Comparison of ENCODE assay signal across 25 mouse cellular contexts in genomic region chr5:63545482-63545881, GRCm38 (mm10).
DNase-seq lines count a peak whose midpoint lies in the region; ATAC-seq and TF ChIP-seq lines count a peak whose summit lies in the region.
"Had no signal": no experiment of that assay in that cellular context is flagged by ENCODE, and none has a peak within 500 bp of the region (broad histone marks: within the 10 kb centered on the region; RNA-seq: fewer than 3 reads in every experiment).

No protein-coding gene starts in this region.

- ATAC-seq in frontal cortex, adult (ENCODE audit: low TSS enrichment) = peak; percentile 50; the same call in 1 of the 2 replicates
- ATAC-seq in forebrain, embryonic 14.5 days = no peak
- ATAC-seq: activated CD4-positive, CD25-positive, alpha-beta regulatory T cell, adult 4 months; CD4-positive, CD25-positive, alpha-beta regulatory T cell, adult 4 months; forebrain, embryonic 15.5 days; forebrain, postnatal 0 days had no signal

- H3K27ac ChIP-seq in CH12.LX (ENCODE audit: insufficient read depth, low read depth) = no peak overlapping the region
- no peak overlapping the region for H3K27ac ChIP-seq in forebrain, embryonic 14.5 days (ENCODE audit: low read depth, low read length)
- H3K27ac ChIP-seq: embryonic facial prominence, embryonic 13.5 days; embryonic facial prominence, embryonic 15.5 days; forebrain, embryonic 10.5 days; forebrain, embryonic 12.5 days; forebrain, embryonic 15.5 days had no signal

- no peaks in the 10 kb centered on the region for H3K9me3 ChIP-seq in CH12.LX (replicated peaks; ENCODE audit: low read length)
- H3K9me3 ChIP-seq in forebrain, embryonic 14.5 days (replicated peaks; ENCODE audit: control insufficient read depth, low read length) = no peaks in the 10 kb centered on the region
- H3K9me3 ChIP-seq: embryonic facial prominence, embryonic 13.5 days; embryonic facial prominence, embryonic 15.5 days; forebrain, embryonic 10.5 days; forebrain, embryonic 12.5 days; forebrain, embryonic 15.5 days had no signal

- 0 out of 4 replicates have a peak, but pooled peaks of 1 of the 2 experiments have one; percentile 26 for TF ChIP-seq CTCF in CH12.LX (conservative IDR thresholded peaks at IDR 0.05 in 1 of 2, IDR thresholded peaks at IDR 0.05 in 1 of 2; ENCODE audit: low read depth in 2 of 2, low read length in 2 of 2)

- dilution Hi-C loops in CH12.LX (cut with MboI; ENCODE audit: extremely low pct_ligation_motif_present, extremely low pct_unique_long_range_greater_than_20kb, low sequenced_read_pairs) = no loop called here

- TF ChIP-seq EP300 in CH12.LX (IDR thresholded peaks at IDR 0.05; ENCODE audit: low read length) = peak; percentile 77

- TF ChIP-seq POLR2A in CH12.LX (IDR thresholded peaks at IDR 0.05; ENCODE audit: low read depth, low read length) = no peak

- 96% methylated on average over 2 of the region's 2 CpGs for WGBS in forebrain, embryonic 14.5 days

- no peak; the same call in 1 of the 2 replicates for TF ChIP-seq RAD21 in CH12.LX (IDR thresholded peaks at IDR 0.05; ENCODE audit: low read depth, low read length)

- H3K9ac ChIP-seq in CH12.LX (ENCODE audit: insufficient read depth, low read depth) = no peak overlapping the region
- H3K9ac ChIP-seq in forebrain, embryonic 14.5 days (ENCODE audit: low read length) = no peak overlapping the region
- H3K9ac ChIP-seq: embryonic facial prominence, embryonic 13.5 days; embryonic facial prominence, embryonic 15.5 days; forebrain, embryonic 12.5 days; forebrain, embryonic 15.5 days; forebrain, postnatal 0 days had no signal

- in situ Hi-C loops in CH12.LX (cut with MboI; ENCODE audit: low pct_ligation_motif_present, low pct_unique_long_range_greater_than_20kb, low sequenced_read_pairs) = no loop called here

- no peaks in the 10 kb centered on the region for H3K27me3 ChIP-seq in CH12.LX (replicated peaks)
- H3K27me3 ChIP-seq in forebrain, embryonic 14.5 days (replicated peaks; ENCODE audit: control insufficient read depth, insufficient read depth, low read length) = no peaks in the 10 kb centered on the region
- H3K27me3 ChIP-seq: embryonic facial prominence, embryonic 13.5 days; embryonic facial prominence, embryonic 15.5 days; forebrain, embryonic 12.5 days; forebrain, embryonic 15.5 days had no signal

- H3K4me2 ChIP-seq in CH12.LX (ENCODE audit: insufficient read depth, low read depth, poor library complexity, severe bottlenecking) = no peak overlapping the region
- no peak overlapping the region for H3K4me2 ChIP-seq in forebrain, embryonic 14.5 days (ENCODE audit: low read length)
- H3K4me2 ChIP-seq: embryonic facial prominence, embryonic 13.5 days; embryonic facial prominence, embryonic 15.5 days; forebrain, embryonic 12.5 days; forebrain, embryonic 15.5 days had no signal

- H3K4me1 ChIP-seq in CH12.LX (ENCODE audit: control insufficient read depth in 1 of 2, insufficient read depth in 2 of 2) = peaks cover 0 to 10% of the 10 kb centered on the region in 2 experiments; a peak in 2 of 4 replicates
- no peaks in the 10 kb centered on the region for H3K4me1 ChIP-seq in forebrain, embryonic 14.5 days (ENCODE audit: control insufficient read depth, insufficient read depth, low read length)
- H3K4me1 ChIP-seq: embryonic facial prominence, embryonic 13.5 days; embryonic facial prominence, embryonic 15.5 days; forebrain, embryonic 10.5 days; forebrain, embryonic 12.5 days; forebrain, embryonic 15.5 days had no signal

- H3K79me2 ChIP-seq in CH12.LX (replicated peaks; ENCODE audit: control insufficient read depth, extremely low read depth, insufficient read depth, poor library complexity, severe bottlenecking) = no peaks in the 10 kb centered on the region

- DNase-seq in frontal cortex, adult 2 months (ENCODE audit: extremely low spot score in 1 of 2, low spot score in 1 of 2) = no peak
- peak; percentile 90 for DNase-seq in CH12.LX (ENCODE audit: extremely low read depth)
- peak; percentile 26 for DNase-seq in brain, adult 2 months (ENCODE audit: low read depth, low spot score)
- DNase-seq in forebrain, embryonic 14.5 days (ENCODE audit: low spot score) = no peak
- DNase-seq in ovary, adult 18-20 months (ENCODE audit: low spot score) = no peak
- DNase-seq: adrenal gland, adult 8-10 months; adrenal gland, postnatal 14 days; adrenal gland, postnatal 36 days; cerebellum, adult 11 months; cerebellum, adult 18-20 months; cerebellum, adult 8-10 months; cerebellum, adult 9-11 months; cerebellum, postnatal 14 days; cerebellum, postnatal 36 days; embryo, embryonic 11 days; forebrain, postnatal 0 days had no signal

- no peaks in the 10 kb centered on the region for H3K36me3 ChIP-seq in CH12.LX (replicated peaks in 1 of 2; ENCODE audit: control insufficient read depth in 1 of 2, insufficient read depth in 1 of 2, low read length in 1 of 2)
- H3K36me3 ChIP-seq in forebrain, embryonic 14.5 days (ENCODE audit: control insufficient read depth, insufficient read depth, low read length) = no peaks in the 10 kb centered on the region
- H3K36me3 ChIP-seq: embryonic facial prominence, embryonic 13.5 days; embryonic facial prominence, embryonic 15.5 days; forebrain, embryonic 10.5 days; forebrain, embryonic 12.5 days; forebrain, embryonic 15.5 days had no signal

- H3K4me3 ChIP-seq in CH12.LX (replicated peaks in 1 of 3; ENCODE audit: low read depth in 2 of 3, low read length in 2 of 3, poor library complexity in 1 of 3) = no peak overlapping the region
- H3K4me3 ChIP-seq in forebrain, embryonic 14.5 days (ENCODE audit: low read depth, low read length) = no peak overlapping the region
- H3K4me3 ChIP-seq: embryonic facial prominence, embryonic 13.5 days; embryonic facial prominence, embryonic 15.5 days; erythroblast, embryonic 14.5 days; forebrain, embryonic 10.5 days; forebrain, embryonic 12.5 days; forebrain, embryonic 15.5 days had no signal

TF ChIP-seq in CH12.LX, 34 proteins besides CTCF, POLR2A, EP300 and RAD21:
- TF ChIP-seq JUND (conservative IDR thresholded peaks at IDR 0.05; ENCODE audit: low read depth, low read length) (peak; percentile 61; the same call in 1 of the 2 replicates), RCOR1 (conservative IDR thresholded peaks at IDR 0.05; ENCODE audit: low read depth, low read length) (no peak), BHLHE40 (IDR thresholded peaks at IDR 0.05; ENCODE audit: low read depth, low read length) (peak; percentile 93), TBP (conservative IDR thresholded peaks at IDR 0.05; ENCODE audit: low read depth, low read length) (no peak), MAX (IDR thresholded peaks at IDR 0.05; ENCODE audit: low read length) (peak; percentile 49; the same call in 1 of the 2 replicates), ETS1 (conservative IDR thresholded peaks at IDR 0.05; ENCODE audit: low read depth, low read length) (peak; percentile 82), USF1 (IDR thresholded peaks at IDR 0.05; ENCODE audit: low read depth, low read length) (no peak), IRF4 (IDR thresholded peaks at IDR 0.05; ENCODE audit: low read depth, low read length) (0 out of 2 replicates have a peak, but pooled peaks have one; percentile 21), JUN (IDR thresholded peaks at IDR 0.05; ENCODE audit: insufficient read depth, low read depth, low read length) (peak; percentile 49), GABPA (IDR thresholded peaks at IDR 0.05; ENCODE audit: insufficient replicate concordance, low read depth, low read length) (no peak), CHD1 (IDR thresholded peaks at IDR 0.05; ENCODE audit: low read depth, low read length) (no peak), MAFK (IDR thresholded peaks at IDR 0.05; ENCODE audit: insufficient replicate concordance, low read length) (peak; percentile 62), MYC (IDR thresholded peaks at IDR 0.05; ENCODE audit: low read depth, low read length) (peak; percentile 71; the same call in 1 of the 2 replicates)
TF ChIP-seq in CH12.LX: peak in this region for 8.

Comparison
In these comparisons a context has a peak if more than half of its experiments do, and no peak if none do; other contexts are left out.
1. DNase-seq: peak in CH12.LX (single experiment) and brain, adult 2 months (single experiment); none in frontal cortex, adult 2 months (0 of 2), forebrain, embryonic 14.5 days (single experiment) and ovary, adult 18-20 months (single experiment).